Mouse (Mus musculus) forebrain, embryonic 16.5 days (tissue): ENCODE data around the gene Dcbld1. TPM values are rescaled to one million over a fixed set of nuclear protein-coding genes. Genes with fewer than 3 reads are reported as not detected.
"Not testable (repeated sequence)": the region's sequence is repeated elsewhere in the genome, so short reads cannot be mapped to it uniquely, and the experiment has no call there.

Experiments used
- ATAC-seq: fragments of 200-750 bp; cut with Nextera tagmentation; 2 replicates; pipeline ENCODE4 v1.8.0; 2017; ENCODE audit warnings: mild to moderate bottlenecking, moderate library complexity
- H3K27ac ChIP-seq: fragments of 300-500 bp; sonication (generic); 2 replicates; pipeline ENCODE4 v1.5.1; 2014; ENCODE audit warnings: low read length, control low read depth
- H3K27me3 ChIP-seq: fragments of 300-500 bp; sonication (generic); replicated peaks from 2 replicates; pipeline ENCODE4 v1.6.1; 2014; ENCODE audit warnings: low read length; ENCODE audit not compliant: control insufficient read depth, insufficient read depth
- H3K36me3 ChIP-seq: fragments of 300-500 bp; sonication (generic); 2 replicates; pipeline ENCODE4 v1.6.1; 2014; ENCODE audit not compliant: control insufficient read depth, insufficient read depth
- H3K4me1 ChIP-seq: fragments of 300-500 bp; sonication (generic); replicated peaks from 2 replicates; pipeline ENCODE4 v1.6.1; 2014; ENCODE audit warnings: low read length; ENCODE audit not compliant: control insufficient read depth, insufficient read depth
- H3K4me2 ChIP-seq: fragments of 300-500 bp; sonication (generic); 2 replicates; pipeline ENCODE4 v1.6.1; 2014; ENCODE audit warnings: mild to moderate bottlenecking, low read length, control low read depth
- H3K4me3 ChIP-seq: fragments of 300-500 bp; sonication (generic); replicated peaks from 2 replicates; pipeline ENCODE4 v1.5.1; 2014; ENCODE audit warnings: mild to moderate bottlenecking, low read length, control low read depth
- H3K9ac ChIP-seq: fragments of 300-500 bp; sonication (generic); replicated peaks from 2 replicates; pipeline ENCODE4 v1.6.1; 2014; ENCODE audit warnings: low read depth, low read length, control low read depth
- H3K9me3 ChIP-seq: fragments of 300-500 bp; sonication (generic); 2 replicates; pipeline ENCODE4 v1.6.1; 2016; ENCODE audit warnings: low read length; ENCODE audit not compliant: control insufficient read depth
- WGBS: fragments of 180-500 bp; shearing (Covaris S2); extraction: QIAGEN DNeasy Blood & Tissue Kit; methylation state at CpG from one replicate; pipeline ENCODE4 v1.1.7; 2014; 5-methylcytosine and 5-hydroxymethylcytosine counted together
- polyA plus RNA-seq: library from polyadenylated mRNA; unstranded; fragments of >200 nt; fragmentation: Nextera tagmentation; extraction: Ambion mirVana; gene quantifications from 2 replicates; pipeline ENCODE4 v1.2.1, GENCODE M21; 2015

Dcbld1 gene
- polyA plus RNA-seq, 1 experiment from 2014 or later, result 22.0 TPM

DNA sequence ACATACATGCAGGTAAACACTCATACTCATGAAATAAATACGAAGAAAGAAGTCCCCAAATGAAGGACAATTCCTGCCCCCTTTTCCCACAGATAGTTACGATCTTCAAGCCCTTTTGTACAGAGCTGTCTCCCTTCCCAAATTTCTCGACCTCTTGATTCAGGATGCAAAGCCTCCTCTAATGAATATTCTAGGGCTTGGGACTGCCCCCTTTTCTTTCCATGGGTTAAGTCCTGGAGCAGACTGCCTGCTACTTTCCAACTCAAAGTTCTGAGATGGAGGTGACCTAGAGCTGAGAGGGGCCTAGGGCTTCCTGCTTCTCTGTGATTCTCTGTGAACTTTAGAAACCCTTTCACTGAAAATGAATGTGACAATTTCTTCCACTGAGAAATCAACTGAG lies 43.2 kb downstream of the Dcbld1 start:
- WGBS, result 83% methylated on average over 3 of the region's 3 CpGs
- Histone ChIP-seq H3K4me1 (peaks cover 13% of the 10 kb centered on the region), H3K4me3 (no peak overlapping the region), H3K9me3 (no peaks in the 10 kb centered on the region), H3K36me3 (no peaks in the 10 kb centered on the region), H3K9ac (no peak overlapping the region), H3K27me3 (no peaks in the 10 kb centered on the region), H3K4me2 (no peak overlapping the region), H3K27ac (no peak overlapping the region)
- ATAC-seq, result no peak

DNA sequence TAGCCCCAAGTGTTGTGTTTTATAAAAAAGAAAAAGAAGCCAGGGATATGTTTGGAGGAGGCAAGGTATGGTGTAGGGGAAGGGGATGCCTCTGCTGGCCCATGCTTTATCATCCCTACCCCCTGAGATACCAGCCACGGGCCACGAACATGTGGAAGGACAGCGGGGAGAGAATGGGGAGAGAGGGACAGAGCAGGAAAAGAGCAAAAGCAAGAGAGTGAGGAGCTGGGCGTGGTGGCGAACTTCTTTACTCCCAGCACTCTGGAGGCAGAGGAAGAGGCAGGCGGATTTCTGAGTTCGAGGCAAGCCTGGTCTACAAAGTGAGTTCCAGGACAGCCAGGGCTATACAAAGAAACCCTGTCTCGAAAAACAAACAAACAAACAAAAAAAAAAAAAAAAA lies 44.1 kb downstream of the Dcbld1 start:
- peaks cover 13% of the 10 kb centered on the region for H3K4me1 ChIP-seq
- H3K27me3 ChIP-seq, H3K27ac ChIP-seq, H3K4me3 ChIP-seq, ATAC-seq, H3K9me3 ChIP-seq, H3K4me2 ChIP-seq, H3K9ac ChIP-seq, H3K36me3 ChIP-seq: not testable (repeated sequence)
- 95% methylated on average over 8 of the region's 8 CpGs for WGBS

DNA sequence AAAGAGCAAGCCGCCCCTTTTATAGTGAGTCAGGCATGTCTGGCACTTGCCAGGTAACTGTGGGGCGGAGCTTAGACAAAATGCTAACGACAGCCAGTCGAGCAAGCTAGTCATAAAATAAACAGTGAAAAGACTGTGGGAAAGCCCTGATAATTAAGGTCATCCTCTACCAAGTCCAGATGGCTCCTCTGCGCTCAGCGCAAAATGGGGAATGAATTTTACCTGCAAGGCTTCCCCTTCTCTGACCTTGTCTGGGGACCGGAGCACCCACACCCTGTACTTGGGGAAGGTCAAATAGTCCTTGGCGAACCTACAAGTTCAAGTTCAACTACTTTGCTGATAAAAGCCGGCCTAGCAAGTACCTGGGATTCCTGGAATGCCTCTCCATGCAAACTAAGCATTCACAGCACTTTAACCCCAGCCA lies 44.6 kb downstream of the Dcbld1 start:
- no peak overlapping the region for H3K4me3 ChIP-seq
- ATAC-seq, result no peak
- H3K27ac ChIP-seq, result no peak overlapping the region
- H3K9ac ChIP-seq, result no peak overlapping the region
- no peaks in the 10 kb centered on the region for H3K36me3 ChIP-seq
- H3K9me3 ChIP-seq, result no peaks in the 10 kb centered on the region
- H3K4me1 ChIP-seq, result peaks cover 13% of the 10 kb centered on the region
- no peak overlapping the region for H3K4me2 ChIP-seq
- H3K27me3 ChIP-seq, result no peaks in the 10 kb centered on the region
- 82% methylated on average over 9 of the region's 9 CpGs for WGBS

DNA sequence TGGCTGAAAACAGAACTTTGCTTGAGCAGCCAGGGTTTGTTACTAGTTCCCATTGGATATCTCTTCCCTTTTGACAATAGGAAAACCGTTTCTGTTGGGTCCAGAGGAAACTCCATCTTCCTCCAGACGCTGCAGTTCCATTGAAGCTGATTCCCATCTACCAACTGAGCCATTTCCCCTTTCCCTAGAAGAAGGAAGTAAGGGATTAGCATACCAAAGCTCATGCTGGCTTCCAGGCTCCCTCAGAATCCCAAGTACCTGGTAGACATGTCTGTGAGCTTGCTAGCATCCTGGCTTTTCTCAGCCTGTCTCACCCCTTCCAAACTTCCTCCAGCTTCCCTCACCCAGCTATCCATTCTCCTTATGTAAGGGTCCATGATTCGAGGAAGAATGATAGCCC lies 45.4 kb downstream of the Dcbld1 start:
- 61% methylated on average over 3 of the region's 3 CpGs for WGBS
- Histone ChIP-seq H3K36me3 (no peaks in the 10 kb centered on the region), H3K9me3 (no peaks in the 10 kb centered on the region), H3K9ac (no peak overlapping the region), H3K27me3 (no peaks in the 10 kb centered on the region), H3K4me2 (no peak overlapping the region), H3K27ac (no peak overlapping the region), H3K4me1 (peaks cover 13% of the 10 kb centered on the region), H3K4me3 (no peak overlapping the region)
- no peak for ATAC-seq

DNA sequence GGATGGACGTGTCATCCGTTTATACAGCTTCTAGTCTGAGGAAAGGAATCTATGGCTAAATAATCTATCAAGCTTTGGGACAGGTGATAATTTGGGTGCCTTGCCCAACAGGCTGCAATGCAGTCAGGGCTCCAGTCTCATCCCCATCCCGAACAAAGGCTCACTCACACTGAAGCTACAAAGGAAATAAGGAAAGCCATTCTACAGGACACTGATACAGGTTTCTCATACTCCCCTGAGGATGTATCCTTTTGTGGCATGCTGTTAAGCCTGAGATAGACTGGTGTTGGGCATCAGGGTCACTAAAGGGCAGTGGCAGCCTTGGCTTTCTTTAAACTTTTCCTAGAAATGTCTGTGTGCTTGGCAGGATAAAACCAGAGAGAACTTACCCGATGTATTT lies 46.5 kb downstream of the Dcbld1 start:
- Histone ChIP-seq H3K9me3 (no peaks in the 10 kb centered on the region), H3K9ac (no peak overlapping the region), H3K27ac (no peak overlapping the region), H3K4me1 (peaks cover 6% of the 10 kb centered on the region), H3K36me3 (no peaks in the 10 kb centered on the region), H3K4me2 (no peak overlapping the region), H3K4me3 (no peak overlapping the region), H3K27me3 (no peaks in the 10 kb centered on the region)
- WGBS, result 85% methylated on average over 4 of the region's 4 CpGs
- no peak for ATAC-seq

DNA sequence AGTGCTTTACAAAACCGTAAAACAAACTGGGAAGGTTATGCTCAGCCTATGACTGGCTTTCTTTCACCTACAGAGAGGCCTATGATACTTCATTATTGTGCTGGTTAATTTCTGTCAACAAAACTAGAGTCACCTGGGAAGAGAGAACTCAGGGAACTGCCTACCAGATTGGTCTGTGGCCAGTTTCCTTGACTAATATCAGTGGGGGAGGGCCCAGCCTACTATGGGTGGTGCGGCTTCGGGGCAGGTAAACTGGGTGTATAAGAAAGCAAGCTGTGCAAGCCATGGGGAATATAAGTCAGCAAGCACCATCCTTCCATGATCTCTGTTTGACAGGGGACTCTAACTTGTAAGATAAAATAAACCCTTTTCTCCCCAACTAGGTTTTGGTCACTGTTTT lies 47.2 kb downstream of the Dcbld1 start:
- no peaks in the 10 kb centered on the region for H3K9me3 ChIP-seq
- no peaks in the 10 kb centered on the region for H3K27me3 ChIP-seq
- no peaks in the 10 kb centered on the region; the same call in 1 of the 2 replicates for H3K4me1 ChIP-seq
- no peak overlapping the region for H3K9ac ChIP-seq
- no peak overlapping the region for H3K27ac ChIP-seq
- H3K4me3 ChIP-seq, result no peak overlapping the region
- no peak for ATAC-seq
- WGBS, result 93% methylated on average over 3 of the region's 3 CpGs
- no peak overlapping the region for H3K4me2 ChIP-seq
- no peaks in the 10 kb centered on the region for H3K36me3 ChIP-seq

DNA sequence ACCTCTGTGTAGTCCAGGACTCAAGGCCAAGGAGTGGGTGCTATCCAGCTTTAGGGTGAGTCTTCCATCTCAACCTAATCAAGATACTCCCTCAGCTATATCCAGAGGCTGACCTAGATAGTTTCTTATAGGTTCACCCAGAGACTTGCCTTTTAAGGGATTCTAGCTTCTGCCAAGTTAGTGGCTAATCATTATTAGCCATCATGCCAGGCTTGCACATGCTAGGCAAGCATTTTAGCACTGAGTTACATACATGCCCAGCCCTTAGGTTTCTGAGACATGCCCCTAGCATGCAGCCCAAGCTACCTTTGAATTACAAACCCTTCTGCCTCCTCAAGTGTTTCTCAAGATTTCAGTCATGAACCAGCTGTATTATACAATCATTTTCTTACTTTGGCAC lies 47.9 kb downstream of the Dcbld1 start:
- ATAC-seq, result no peak
- no peaks in the 10 kb centered on the region for H3K27me3 ChIP-seq
- H3K4me1 ChIP-seq, result no peaks in the 10 kb centered on the region
- no peak overlapping the region for H3K4me3 ChIP-seq
- H3K36me3 ChIP-seq, result no peaks in the 10 kb centered on the region
- no peak overlapping the region for H3K4me2 ChIP-seq
- H3K27ac ChIP-seq, result no peak overlapping the region
- no peaks in the 10 kb centered on the region for H3K9me3 ChIP-seq
- no peak overlapping the region for H3K9ac ChIP-seq

DNA sequence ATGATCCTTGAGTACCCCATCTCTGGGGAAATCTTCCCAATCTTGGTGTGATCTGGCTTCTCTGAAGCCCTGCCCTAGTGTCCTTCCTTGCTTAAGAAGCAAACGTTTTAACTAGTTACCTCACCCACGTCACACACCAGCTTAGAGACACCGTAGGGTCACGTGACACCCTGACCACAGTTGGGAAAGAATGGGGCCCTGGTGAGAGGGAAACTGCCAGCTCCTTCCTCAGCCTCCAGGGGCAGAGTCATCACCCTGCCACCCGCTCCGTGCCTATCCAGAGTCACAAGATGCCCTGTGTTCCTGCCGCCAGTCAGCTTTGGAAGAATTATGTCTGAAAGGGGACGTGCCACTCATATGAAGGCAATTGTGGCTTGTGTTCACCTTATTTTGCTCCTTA lies 51.2 kb downstream of the Dcbld1 start:
- 74% methylated on average over 8 of the region's 8 CpGs for WGBS
- H3K9me3 ChIP-seq, result no peaks in the 10 kb centered on the region
- no peaks in the 10 kb centered on the region for H3K27me3 ChIP-seq
- no peaks in the 10 kb centered on the region for H3K36me3 ChIP-seq
- H3K4me3 ChIP-seq, result no peak overlapping the region
- H3K4me2 ChIP-seq, result no peak overlapping the region
- peaks cover 5% of the 10 kb centered on the region; the same call in 1 of the 2 replicates for H3K4me1 ChIP-seq
- no peak overlapping the region for H3K9ac ChIP-seq
- H3K27ac ChIP-seq, result no peak overlapping the region
- no peak for ATAC-seq

DNA sequence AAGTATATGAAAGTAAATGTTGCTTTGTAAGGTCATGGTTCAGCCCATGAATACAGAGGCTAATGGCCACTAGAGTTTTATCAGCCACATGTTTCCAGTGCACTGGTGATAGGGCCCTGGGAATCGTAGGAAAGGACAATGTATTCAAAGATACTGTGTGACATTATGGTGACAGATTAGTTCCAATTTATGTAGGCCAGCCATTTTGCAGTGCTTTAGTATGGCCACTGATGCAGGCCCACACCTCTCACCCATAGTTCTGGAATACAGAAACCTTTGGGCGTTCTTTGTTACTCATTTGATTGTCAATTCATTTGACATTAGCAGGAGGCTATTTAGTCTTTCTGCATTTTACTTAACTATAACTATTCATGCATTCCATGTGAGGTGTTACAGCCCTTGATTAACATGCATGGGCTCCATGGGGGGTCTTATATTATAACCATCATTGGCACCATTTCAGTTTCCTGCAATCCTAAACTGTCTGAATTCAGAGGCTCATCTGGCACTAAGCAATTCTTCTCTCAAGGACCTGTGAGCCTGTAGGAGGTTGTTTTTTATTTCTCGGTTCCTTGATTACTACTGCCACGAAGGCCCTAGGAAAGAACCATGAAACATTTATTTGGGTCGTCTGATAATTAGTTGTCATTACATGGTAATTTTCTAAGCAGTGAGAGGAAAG lies 54.6 kb downstream of the Dcbld1 start:
- no peaks in the 10 kb centered on the region for H3K9me3 ChIP-seq
- peaks cover 5% of the 10 kb centered on the region; the same call in 1 of the 2 replicates for H3K4me1 ChIP-seq
- H3K9ac ChIP-seq, result no peak overlapping the region
- 20% methylated on average over 5 of the region's 5 CpGs for WGBS
- ATAC-seq, result peak; percentile 62
- no peak overlapping the region for H3K27ac ChIP-seq
- H3K36me3 ChIP-seq, result no peaks in the 10 kb centered on the region
- no peak overlapping the region for H3K4me2 ChIP-seq
- no peaks in the 10 kb centered on the region for H3K27me3 ChIP-seq
- H3K4me3 ChIP-seq, result no peak overlapping the region

DNA sequence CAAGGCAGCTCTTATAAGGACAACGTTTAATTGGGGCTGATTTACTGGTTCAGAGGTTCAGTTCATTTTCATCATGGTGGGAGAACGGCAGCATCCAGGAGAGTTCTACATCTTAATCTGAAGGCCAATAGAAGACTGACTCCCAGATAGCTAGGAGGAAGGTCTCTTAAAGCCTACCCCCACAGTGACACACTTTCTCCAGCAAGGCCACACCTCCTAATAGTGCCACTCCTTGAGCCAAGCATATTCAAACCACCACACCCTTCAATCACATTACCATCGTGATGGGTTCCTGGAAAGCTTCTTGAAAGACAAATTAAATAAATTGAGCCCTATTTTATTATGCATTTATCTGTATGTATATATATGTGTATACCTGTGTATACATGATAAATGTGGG lies 55.8 kb downstream of the Dcbld1 start:
- ATAC-seq, result no peak
- peaks cover 5% of the 10 kb centered on the region; the same call in 1 of the 2 replicates for H3K4me1 ChIP-seq
- H3K4me2 ChIP-seq, result no peak overlapping the region
- 94% methylated on average over 3 of the region's 3 CpGs for WGBS
- no peak overlapping the region for H3K4me3 ChIP-seq
- no peaks in the 10 kb centered on the region for H3K9me3 ChIP-seq
- H3K27ac ChIP-seq, result no peak overlapping the region
- H3K36me3 ChIP-seq, result no peaks in the 10 kb centered on the region
- H3K27me3 ChIP-seq, result no peaks in the 10 kb centered on the region
- no peak overlapping the region for H3K9ac ChIP-seq
